Mouse (Mus musculus): Measurements from ENCODE around the gene Rpl9.
A peak's percentile ranks its signal among the peaks of the same experiment; 100 is the strongest.

Gene Rpl9

DNA sequence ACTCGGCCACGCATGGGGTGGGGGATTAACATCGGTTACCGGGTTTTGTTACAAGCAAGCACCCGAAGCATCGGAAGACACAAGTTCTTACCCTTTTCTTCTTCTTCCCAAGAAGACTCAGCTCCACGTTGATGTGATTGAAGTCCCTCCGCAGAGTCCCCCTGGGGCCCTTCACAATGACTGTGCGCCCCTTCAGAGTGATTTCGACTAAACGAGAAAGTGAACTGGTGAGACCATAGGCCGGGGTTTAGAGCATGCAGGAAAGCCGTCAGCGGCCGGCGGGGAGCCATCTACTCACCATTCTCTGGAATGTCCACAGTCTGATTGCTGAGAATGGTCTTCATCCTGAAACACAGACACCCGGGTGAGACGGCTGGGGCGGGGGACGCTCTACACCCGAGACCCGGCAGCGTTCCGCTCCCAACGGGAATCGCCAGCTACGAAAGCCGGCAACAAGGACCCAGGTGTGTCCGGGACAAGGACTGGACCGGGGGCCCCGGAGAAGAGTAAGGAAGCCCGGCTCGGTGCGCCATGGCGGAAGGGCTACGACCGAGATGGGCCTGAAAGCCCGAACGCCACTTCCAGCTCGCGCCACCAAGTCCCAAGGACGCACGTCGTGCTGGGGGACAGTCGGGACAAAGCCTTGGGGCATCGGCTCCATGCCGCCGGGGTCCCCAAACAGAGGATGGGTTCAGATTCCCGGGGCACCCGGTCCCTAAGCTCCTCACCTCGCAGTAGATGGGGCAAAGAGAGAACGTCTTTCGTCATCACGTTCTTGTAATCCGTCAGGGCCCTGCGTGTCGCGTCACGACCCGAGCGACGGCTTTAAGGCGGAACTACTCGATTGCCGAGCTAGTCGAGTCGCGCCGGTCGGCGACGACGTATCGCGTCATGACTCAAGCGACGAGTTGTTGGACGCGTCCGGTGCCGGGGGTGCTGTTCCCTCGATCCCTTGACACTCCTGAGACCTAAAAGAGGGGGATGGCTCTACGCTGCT lies at the start of gene Rpl9, which contains the start of gene Lias:
Gene Rpl9 (minus strand): TSS at position 797 of the 997 bp plus-strand sequence.
Gene Lias (plus strand): TSS at position 850 of the 997 bp plus-strand sequence.
- peak; percentile 100 for DNase-seq (ENCODE audit: low spot score)

GRCm38 (mm10) chr5:65438041-65438440 lies 46.8 kb upstream of the Rpl9 start:
- no peak for DNase-seq (ENCODE audit: low spot score)

DNA sequence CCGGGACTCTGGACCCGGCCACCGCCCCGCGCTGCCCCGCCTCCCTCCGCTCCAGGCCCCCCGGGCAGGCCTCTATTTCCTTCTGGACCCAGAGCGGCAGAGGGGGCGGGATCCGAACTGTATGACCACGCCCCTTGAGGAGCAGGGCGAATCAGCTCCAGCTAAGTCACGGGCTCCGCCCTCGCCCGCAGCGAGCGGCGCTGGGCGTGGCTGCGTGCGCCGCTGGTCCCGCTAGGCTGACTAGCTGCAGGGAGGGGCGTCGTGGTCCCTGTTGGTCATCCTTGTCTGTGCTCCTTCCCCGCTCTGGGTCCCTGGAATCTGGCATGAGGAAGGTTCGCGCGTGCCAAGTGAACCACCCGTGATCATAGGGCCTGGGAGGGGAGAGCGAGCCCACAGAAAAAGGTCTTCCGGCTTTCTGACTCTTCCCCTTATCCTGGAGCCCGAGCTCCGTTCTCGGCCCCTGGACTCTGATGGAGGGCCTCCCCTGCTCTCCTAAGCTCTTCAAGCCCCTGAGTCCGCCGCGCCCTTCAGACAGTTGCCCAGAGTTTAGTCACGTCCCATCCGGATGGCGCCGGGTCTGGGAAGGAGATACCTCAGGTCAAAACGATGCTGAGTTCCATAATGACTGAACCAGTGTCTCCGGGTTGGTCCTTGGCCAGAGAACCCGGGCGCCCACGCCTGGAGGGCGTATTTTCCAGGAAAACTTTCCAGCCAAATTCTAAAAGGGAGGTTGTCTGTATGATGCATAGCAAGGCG lies 44.7 kb upstream of the Rpl9 start, which contains the start of gene Ugdh:
Gene Ugdh (minus strand): TSS at position 144 of the 756 bp plus-strand sequence.
- DNase-seq (ENCODE audit: low spot score) = peak; percentile 99

GRCm38 (mm10) chr5:65435363-65435805 lies 44.1 kb upstream of the Rpl9 start:
- peak; percentile 22 for DNase-seq (ENCODE audit: low spot score)

GRCm38 (mm10) chr5:65434471-65435362 lies 43.5 kb upstream of the Rpl9 start:
- DNase-seq (ENCODE audit: low spot score) = peak; percentile 35

DNA sequence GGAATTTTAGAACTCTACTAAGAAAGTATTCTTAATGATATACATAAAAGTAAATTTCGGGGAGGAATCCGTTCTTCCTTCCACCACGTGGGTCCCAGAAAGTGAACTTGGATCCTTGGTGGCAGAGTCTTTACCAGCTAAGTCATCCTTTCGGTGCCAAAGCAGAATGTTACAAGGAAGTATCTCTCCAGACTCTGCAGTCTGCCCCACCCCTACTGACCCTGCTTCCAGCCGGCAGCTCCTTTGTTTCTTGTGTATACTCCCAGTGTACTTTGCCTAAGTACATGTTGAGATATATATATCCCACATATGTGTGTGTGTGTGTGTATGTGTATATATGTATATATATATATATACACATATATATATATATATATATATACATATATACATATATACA lies 38.2 kb upstream of the Rpl9 start:
- DNase-seq (ENCODE audit: low spot score) = no peak

GRCm38 (mm10) chr5:65428321-65428720 lies 37.1 kb upstream of the Rpl9 start:
- no peak for DNase-seq (ENCODE audit: low spot score)

- DNase-seq (ENCODE audit: low spot score) = no peak
Observed at GRCm38 (mm10) chr5:65425251-65425650, 34.0 kb upstream of the Rpl9 start.

DNA sequence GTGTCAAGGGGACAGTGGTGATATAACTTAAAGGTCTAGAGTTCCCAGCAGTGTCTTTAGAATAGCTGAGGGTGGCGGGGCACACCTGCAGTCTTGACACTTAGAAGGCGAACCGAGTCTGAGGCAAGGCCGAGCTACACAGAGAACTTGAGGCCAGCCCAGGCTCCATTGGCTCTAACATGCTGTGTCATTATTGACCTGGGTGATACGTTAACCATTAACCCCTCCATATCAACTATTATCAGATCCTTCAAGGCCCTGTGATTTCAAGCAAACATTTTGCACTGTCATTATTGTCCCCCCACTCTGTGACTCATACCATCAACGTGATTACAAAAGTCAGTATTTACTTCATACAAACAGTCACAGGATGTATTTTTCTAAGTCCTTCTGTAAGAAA lies 33.0 kb upstream of the Rpl9 start:
- DNase-seq (ENCODE audit: low spot score) = no peak

DNA sequence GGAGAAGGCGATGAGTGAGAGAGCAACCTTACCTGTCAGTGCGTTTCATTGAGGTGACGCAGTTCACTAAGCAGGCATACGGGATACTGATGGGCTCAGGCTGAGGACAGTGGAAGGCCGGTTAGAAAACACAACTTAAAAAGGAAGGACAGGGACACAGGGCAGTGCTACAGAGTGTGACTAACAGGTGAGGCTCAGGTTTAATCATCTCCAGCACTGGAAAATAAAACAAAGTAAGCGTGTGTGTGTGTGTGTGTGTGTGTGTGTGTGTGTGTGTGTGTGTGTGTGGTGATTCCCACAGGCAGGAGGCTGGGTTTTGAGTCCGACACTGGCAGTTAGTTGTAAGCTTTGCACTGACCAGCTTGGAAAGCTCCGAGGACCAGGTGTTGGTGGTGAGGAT lies 31.6 kb upstream of the Rpl9 start:
- DNase-seq (ENCODE audit: low spot score) = no peak

- DNase-seq (ENCODE audit: low spot score) = no peak
Observed at GRCm38 (mm10) chr5:65420822-65421221, 29.6 kb upstream of the Rpl9 start.

DNA sequence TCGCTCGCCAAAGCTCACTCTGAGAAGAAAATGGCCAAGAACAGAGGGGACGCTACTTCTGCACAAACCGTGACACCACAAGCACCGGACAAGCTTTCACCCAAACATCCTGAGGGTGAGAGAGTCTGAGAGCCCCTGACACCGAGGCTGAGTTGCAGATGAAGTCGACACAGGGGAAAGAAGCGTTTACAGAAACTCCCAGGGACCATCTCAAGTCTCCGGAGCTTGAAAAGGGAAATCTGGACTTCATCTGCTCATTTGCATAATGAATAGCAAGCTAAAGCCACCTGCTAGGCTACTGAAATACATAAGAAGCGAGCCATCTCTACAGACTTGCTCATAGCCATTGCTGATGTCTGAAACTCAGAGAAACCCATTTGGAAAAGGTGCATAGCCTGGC lies 27.9 kb upstream of the Rpl9 start:
- no peak for DNase-seq (ENCODE audit: low spot score)

- DNase-seq (ENCODE audit: low spot score) = peak; percentile 84
Observed at GRCm38 (mm10) chr5:65415653-65416458, 24.6 kb upstream of the Rpl9 start.

- DNase-seq (ENCODE audit: low spot score) = peak; percentile 47
Observed at GRCm38 (mm10) chr5:65407989-65408388, 16.7 kb upstream of the Rpl9 start.

DNA sequence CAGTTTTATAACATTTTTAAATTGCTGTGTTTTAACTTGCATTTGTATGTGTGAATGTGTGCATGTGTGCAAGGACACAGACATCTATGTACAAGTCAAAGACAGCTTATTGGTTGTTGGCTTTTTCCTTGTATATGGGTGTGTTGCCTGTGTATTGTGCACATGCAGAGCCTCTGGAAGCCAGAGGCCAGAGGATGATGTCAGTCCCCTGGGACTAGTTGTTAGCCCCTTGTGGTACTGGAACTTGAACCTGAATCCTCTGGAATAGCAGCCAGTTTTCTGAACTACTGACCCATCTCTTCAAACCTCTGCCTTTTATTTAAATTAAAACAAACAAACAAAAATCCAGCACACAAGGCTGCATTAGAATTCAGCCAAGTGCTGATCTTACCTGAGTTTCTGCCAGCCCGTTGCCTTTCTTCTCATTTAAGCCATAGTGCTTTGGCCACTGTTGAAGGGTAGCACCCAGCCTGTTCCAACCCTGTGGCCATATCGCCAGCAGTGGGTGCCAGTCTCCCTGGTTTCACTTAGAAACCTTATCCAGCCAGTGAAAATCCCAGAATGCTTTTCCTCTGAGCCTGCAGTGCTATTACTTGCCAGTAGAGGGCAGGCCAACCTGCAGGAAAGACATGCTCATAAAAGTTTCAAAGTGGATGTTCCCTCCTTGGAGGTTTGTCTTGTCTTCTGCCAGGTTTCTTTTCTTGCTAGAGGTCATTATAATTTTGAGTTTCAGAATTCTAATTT lies 10.2 kb upstream of the Rpl9 start:
- DNase-seq (ENCODE audit: low spot score) = peak; percentile 80

DNA sequence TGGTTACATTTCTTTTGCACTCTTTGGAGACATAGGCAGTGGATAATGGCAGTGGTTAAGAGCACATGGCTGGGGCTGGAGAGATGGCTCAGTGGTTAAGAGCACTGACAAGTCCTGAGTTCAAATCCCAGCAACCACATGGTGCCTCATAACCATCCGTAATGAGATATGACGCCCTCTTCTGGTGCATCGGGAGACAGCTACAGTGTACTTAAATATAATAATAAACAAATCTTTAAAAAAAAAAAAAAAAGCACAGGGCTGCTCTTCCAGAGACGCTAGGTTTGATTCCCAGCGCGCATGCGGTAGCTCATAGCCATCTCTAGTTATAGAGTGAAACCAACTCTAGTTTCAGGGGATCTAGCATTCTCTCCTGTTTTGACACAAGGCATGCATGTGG lies 3.2 kb upstream of the Rpl9 start:
- DNase-seq (ENCODE audit: low spot score) = no peak

DNA sequence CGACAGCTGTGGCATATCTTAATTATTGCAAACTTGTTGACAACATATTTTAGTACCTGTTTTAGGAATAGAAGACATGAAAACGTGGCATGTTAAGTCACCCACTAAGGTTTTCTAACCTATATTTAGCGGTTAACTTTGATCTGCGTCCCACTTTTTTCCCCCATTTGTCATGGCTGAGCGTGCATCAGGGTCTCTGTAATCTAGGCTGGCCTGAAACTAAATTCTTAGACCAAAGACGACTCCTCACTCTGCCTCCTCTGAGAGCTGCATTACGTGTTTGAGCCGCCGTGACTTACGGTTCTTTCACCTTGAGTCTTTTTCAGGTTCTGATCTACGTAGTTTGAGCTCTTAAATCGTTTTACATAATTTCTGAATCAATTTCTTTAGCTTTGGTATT lies 509 bp upstream of the Rpl9 start:
- DNase-seq (ENCODE audit: low spot score) = peak; percentile 59

DNA sequence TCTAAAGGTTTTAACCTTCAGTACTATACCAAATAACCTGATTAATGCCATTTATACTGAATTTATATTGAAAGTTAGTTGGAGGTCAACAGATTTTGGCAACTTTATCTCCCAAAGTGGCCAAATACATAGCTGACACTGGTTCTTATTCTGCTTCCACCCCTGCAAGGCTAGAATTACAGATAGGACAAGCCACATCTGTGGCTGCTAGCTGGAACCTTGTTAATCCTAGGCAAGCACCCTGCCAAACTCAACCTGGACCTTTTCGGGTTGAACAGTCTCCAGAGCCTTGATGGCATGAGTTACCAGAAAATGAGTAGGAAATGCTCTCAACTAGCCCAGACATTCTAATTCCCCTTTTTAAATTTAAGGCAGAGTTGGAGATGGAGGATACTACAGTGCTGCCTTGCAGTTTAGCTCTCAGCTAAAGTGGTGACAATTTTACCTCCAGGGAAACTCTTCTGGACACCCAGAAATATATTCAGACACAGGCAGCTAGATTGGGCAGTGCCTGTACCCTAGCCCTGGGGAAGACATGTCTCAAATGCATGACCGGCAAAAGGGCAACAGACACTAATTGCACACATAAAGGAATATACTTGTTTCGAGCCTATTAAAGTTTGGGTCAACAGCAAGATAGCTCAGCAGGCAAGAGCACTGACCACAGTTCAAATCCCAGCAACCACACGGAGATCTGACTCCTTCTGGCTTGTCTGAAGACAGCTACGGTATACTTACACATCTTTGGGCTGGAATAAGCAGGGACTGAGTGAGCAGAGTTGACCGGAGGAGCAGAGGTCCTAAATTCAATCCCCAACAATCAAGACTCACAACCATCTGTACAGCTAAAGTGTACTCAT lies 4.0 kb downstream of the Rpl9 start:
- no peak for DNase-seq (ENCODE audit: low spot score)

GRCm38 (mm10) chr5:65385704-65386103 lies 5.5 kb downstream of the Rpl9 start:
- DNase-seq (ENCODE audit: low spot score) = no peak

Data from embryo, embryonic 10 days (tissue).